Mouse (Mus musculus) A20 (cell line): ENCODE measurements at regions not wholly inside any gene's neighbourhood (a gene's known extent, or its start where the extent isn't known, plus 50 kb on each side); places are given as distances from the start of the nearest gene placed in this dataset.

Source experiments
- DNase-seq: peaks from one replicate; pipeline ENCODE4 v3.0.0-alpha.2; 2011; ENCODE audit warnings: low read depth, low spot score

- DNase-seq = no peak
Observed at GRCm38 (mm10) chr19:60040721-60041120, 97.3 kb upstream of the Rab11fip2 start.

GRCm38 (mm10) chr19:60032667-60033066, 89.2 kb upstream of the Rab11fip2 start:
- DNase-seq = no peak

- DNase-seq = no peak
Observed at GRCm38 (mm10) chr19:60030212-60030788, 86.8 kb upstream of the Rab11fip2 start.

GRCm38 (mm10) chr19:60029720-60030119, 86.3 kb upstream of the Rab11fip2 start:
- DNase-seq = no peak

- no peak for DNase-seq
Observed at GRCm38 (mm10) chr19:60015614-60016300, 72.3 kb upstream of the Rab11fip2 start.

- DNase-seq = no peak
Observed at GRCm38 (mm10) chr19:59995557-59995956, 52.1 kb upstream of the Rab11fip2 start.
